Mouse (Mus musculus) thymus, postnatal 14 days (tissue): ENCODE data around the gene Trp53.

ENCODE experiments used
- DNase-seq: peaks from one replicate; pipeline ENCODE4 v3.0.0; 2021

The Trp53 gene

DNA sequence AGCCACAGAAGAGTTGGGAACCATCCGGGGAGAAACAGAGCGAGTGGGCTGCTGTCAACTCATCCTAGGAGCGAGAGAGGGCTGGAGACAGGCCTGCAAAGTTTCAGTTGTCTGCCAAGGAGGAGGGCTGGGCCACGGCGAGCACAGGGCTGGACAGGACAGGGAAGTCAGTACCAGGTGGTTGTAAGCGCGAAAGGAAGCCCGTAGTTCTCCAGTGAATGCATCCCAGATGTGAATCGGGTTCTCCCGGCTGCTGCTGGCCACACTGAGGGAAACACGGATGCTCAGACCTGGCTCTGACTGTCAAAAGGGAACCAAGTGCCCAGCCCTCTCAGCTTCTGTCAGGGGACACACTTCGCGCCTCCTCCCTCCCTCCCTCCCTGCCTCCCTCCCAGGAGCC lies 16.8 kb upstream of the Trp53 start:
- no peak for DNase-seq

DNA sequence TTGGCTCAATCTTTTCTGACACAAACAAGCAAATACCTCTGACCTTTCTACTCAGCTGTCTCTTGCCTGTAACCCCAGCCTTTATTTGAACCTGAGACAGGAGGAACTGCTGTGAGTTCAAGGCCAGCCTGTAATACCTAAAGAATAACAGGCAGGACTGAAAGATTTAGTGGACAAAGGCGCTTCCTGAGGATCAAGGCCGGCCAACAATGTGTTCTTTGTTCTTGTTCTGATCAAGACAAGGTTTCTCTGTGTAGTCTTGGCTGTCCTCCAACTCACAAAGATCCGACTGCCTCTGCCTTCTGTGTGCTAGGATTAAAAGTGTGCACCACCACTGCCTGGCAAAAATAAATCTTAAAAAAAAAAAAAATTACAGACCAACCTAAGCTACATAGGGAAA lies 15.8 kb upstream of the Trp53 start:
- DNase-seq, result no peak

DNA sequence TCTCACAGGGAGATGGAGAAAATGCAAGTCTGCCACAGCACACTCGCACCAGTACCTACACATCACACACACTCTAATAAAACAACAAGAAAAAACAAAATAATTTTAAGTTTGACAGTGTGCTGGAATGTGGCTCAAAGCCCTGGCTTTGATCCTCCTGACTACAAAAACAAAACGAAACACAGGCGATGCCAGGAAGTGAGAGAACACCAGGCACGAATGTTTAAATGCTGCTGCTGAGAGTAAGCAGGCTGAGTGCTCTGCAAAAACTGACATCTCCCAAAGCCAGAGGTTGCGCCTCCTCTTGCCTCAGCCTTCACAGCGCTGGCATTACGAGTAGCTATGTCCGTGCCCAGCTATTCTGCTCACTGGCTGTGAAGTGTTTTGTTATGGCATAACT lies 15.0 kb upstream of the Trp53 start:
- no peak for DNase-seq

DNA sequence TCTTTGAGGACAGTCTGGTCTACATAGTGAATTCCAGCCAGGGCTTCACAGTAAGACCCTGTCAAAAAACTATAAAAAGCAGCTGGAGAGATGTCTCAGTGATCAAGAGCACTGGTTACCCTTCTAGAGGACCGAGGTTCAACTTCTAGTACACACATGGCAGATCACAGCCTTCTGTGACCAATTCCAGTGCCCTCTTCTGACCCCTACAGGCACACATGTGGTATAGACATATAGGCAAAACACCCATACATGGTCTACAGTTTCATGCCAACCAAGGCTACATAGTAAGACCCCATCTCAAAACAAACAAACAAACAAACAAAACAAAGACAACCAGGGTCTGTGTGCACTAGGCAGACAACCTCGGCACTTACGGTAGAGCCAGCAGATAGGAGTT lies 4.9 kb upstream of the Trp53 start:
- peak; percentile 55 for DNase-seq

DNA sequence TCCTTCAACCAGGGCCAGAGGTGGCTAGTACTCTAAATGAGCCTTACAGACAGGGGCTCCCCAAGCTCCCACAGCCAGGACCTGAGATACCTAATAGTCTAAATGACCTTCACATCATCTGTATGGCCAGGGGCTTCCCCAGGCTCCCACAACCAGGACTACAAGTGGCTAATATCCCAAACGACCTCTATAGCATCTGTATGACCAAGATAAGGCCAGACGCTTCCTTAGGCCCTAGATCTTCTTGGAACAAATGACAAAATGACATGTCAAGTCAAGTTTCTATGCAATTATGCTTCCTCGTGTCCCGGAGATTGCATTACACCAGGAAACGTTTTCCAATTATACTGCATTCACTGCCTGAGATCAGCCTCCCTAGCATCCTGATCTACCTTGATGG lies 3.9 kb upstream of the Trp53 start:
- no peak for DNase-seq

DNA sequence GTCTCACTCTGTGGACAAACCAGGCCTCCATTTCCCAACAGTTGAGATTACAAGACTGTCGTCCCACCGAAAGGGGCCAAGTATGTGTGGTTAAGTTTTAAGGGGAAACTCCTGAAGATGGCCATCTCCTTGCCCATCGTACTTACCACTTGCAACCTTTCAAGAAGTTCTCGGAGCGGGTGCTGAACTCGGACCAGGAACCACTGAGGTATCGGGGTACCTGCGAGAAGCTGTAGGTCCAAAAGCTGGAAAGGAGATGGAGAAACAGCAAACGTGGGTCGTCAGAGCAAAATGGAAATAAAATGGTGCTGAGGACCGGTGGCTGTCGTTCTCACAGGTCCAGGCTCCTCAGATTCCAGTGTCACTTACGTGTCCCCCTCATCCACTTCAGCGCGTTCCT lies 1.9 kb upstream of the Trp53 start:
- no peak for DNase-seq

DNA sequence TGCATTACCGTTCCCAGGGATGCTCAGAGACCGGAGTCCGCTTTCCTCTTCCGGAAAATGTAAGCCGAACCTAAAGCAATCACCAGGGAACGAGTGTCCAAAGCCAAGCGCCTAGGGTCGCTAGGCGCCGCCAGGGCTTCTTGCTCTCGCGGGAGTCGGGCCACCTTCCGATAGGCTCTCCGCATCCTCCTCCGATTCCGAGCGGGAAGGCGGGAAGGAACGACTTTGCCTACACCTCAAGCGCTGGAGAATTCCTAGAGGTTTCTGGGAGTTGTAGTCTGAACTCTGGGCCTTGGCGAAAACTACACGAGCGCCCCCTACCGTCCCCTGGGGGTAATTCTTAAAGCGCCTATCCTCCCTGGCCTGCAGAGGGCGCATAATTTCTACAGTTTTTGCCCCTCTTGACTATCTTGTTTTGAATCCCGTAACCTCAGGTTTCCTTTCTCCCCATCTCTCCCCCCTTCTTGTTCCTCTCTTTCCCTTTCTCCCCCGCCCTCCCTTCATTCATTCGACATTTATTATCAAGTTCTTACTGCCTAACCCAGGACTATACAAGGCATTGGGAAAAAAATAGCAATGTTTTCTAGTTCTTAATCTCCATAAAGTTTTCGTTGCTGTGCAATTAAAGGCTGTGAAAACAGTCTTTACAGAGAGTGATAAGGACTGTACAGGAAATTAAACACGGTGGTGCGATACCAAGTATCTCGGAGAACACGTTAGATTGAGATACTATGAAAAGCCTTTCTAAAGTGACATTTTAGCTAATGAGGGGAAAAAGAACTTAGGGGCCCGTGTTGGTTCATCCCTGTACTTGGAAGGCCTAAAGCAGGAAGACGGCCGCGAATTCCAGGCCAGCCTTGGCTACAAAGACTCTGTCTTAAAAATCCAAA lies 786 bp upstream of the Trp53 start:
- peak; percentile 94 for DNase-seq

DNA sequence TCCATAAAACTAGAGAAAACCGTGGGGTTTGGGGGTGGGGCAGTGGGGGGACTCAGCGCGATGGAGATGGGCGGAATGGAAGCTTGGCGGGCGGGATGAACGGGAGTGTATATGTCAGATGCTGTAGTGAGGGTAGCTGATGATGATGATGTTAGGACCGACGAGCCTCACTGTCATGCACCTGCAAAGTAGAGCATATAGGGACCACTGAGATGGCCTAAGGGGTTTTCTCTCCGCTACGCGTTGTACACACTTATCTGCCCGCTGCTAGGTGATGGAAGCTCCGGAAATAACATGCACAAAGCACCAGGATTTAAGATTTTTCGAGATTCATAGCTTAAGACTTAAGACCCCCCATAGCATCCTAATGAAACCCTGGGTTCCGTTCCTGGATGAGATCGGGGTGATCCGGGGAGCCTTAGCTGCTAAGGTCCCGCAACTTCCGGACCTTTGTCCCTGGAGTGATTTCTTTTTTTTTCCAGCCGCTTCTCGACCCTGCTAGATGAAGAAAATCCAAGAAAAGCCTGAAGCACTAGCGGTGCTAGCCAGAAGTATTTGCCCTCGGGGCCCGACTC lies 500 bp downstream of the Trp53 start:
- DNase-seq, result no peak

DNA sequence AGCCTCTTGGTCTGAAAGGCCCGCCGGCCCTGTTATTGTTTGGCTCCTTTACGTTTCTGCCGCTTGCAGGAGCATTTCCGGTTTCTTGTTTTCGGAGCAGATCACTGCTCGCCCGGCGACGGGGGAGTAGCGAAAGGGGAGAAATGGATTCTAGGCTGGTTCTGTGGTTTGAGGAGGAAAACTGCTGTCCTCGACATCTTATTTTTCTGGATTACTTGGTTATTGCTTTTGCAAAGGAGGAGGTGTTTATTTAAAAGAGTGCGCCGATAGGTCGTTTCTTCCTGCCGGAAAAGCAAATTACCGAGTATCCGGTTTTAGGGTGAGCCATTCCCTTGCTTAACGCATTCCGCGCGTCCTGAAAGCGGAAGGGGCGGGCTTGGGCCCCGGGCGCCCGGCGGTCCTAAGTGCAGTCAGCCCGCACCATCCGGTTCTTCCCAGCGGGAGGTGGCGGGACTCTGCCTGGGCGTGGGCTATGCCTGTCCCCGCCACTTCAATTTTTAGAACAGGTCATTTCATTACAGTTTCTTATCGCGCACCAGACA lies 1.1 kb downstream of the Trp53 start:
- peak; percentile 92 for DNase-seq

DNA sequence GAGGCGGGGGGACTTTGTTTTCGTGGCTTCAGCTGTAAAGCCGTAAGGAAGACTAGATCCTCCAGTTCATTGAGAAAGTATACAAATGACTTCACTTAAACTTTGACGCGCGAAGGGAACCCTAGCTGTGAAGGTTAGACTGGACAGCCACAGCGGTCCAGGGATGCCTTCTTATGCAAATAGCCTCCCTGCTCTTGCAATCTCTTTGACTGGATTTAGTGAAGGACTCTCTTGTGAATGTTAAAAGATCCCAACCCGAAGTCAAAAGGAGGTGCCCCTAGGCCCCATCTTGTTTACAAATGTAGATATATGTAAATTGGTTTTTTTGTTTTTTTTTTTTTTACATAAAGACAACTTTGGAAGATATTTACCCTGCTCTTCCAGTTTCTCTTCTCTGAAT lies 1.7 kb downstream of the Trp53 start:
- DNase-seq, result no peak

DNA sequence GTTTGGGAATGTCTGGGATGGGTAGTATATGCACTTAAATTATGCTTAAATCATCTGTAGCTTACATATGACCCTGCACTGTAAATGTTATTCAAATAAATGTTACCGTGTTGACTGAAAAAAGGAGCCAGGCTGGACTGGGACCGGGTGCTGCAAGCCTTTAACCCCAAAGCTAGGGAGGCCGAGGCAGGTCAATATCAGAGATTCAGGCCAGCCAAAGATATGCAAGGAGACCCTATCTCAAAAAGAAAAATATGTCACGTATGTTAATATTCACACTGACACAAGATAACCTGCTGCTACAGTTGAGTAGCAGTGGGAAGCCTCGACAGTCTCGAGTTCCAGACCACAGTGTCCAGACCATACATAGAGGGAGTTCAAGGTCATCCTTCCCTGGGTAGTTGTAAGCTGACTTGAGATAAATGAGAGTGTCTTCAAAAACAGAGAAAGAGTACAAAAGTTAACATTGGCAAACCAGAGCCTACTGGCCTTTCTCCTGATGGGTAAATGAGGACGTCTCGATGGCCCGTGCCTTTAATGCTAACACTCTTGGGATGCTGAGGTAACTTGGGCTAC lies 2.2 kb downstream of the Trp53 start:
- DNase-seq, result no peak

DNA sequence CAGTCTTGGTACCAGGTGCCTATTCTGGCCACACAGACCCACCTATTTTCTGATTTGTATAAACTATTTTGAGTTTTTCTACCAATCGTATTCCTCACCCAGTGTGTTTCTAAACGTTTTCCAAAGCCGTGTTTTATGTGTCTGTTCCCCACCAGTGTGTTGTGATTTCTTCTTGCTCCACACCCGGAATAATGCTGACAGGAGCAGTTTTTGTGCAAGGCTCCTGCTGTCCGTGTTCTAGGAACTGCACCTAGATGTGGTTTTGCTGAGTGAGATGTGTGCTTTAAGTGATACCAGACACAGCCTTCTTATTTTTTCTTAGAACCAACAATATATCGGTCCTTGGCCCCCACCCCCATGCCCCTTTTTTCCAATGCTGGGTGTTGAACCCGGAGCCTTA lies 3.8 kb downstream of the Trp53 start:
- DNase-seq, result no peak

DNA sequence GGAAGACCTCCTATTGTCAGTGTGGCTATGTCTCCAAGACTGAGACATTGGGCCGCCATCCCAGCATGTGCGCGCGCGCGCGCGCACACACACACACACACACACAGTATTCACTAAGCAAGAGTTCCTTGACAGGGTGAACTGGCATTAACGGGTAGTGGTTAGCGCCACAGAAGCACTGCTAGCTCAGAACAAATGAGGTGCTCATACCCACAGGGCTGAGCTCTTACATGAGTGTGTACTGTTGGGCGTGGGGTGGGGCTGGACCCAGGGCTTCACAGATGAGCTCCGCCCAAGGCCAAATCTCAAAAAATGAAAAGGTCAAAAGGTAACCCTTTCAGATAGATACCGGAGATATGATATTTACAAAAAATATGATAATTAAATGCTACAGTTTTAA lies 4.8 kb downstream of the Trp53 start:
- DNase-seq, result no peak

DNA sequence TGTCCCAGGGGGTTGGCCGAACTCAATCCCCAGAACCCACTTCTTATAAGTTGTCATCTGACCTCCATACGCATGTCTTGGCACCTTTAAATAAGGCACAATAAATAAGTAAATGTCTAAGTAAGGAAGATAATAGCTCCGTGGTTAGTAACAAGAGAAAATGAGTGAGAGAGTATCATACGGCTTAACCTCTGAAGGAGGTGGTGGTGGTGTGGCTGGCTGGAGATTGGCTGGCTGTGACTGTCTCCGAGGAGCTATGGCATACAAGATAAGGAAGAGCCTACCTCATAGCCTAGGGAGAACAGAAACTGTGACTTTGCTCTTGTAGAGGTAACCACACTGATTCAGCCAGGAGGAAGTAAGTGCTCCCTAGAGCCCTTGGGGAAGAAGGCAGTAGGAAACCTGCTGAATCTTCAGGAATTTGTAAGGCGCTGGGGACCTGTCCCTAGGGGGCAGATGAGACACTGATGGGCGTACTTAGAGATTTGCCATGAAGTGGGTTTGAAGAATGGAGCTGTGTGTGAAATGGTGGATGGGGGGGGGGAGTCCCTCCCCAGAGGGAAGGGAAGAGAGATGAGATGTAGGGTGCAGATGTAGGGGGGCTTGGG lies 5.7 kb downstream of the Trp53 start:
- DNase-seq, result no peak

DNA sequence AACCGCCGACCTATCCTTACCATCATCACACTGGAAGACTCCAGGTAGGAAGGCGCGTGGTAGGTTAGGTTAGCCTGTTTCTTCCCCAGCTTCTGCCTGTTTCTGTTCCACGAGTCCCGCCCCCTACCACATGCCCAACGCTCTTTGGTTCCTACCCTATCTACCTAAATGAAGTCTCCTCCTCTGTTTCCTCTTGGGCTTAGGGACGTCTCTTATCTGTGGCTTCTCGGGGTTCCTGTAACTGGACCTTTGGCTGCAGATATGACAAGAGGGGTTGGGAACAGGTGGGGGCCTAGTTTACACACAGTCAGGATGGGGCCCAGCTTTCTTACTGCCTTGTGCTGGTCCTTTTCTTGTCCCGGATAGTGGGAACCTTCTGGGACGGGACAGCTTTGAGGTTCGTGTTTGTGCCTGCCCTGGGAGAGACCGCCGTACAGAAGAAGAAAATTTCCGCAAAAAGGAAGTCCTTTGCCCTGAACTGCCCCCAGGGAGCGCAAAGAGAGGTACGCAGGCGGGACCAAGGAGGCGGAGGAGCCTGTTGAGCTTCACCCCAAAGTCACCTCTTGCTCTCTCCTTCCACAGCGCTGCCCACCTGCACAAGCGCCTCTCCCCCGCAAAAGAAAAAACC lies 9.2 kb downstream of the Trp53 start:
- DNase-seq, result no peak

DNA sequence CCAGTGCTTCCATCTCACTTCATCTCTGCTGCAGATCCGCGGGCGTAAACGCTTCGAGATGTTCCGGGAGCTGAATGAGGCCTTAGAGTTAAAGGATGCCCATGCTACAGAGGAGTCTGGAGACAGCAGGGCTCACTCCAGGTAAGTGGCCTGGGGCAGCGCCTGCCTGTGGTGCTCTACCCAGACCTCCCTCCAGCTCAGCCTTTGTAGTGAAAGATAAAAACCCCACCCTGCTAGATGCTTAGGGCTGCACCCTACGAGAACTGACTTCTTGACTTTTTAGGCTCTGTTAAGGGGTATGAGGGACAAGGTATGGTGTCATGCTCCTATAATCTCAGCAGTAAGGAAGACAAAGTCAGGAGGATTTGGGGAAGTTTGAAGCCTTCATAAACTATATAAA lies 10.5 kb downstream of the Trp53 start:
- no peak for DNase-seq

DNA sequence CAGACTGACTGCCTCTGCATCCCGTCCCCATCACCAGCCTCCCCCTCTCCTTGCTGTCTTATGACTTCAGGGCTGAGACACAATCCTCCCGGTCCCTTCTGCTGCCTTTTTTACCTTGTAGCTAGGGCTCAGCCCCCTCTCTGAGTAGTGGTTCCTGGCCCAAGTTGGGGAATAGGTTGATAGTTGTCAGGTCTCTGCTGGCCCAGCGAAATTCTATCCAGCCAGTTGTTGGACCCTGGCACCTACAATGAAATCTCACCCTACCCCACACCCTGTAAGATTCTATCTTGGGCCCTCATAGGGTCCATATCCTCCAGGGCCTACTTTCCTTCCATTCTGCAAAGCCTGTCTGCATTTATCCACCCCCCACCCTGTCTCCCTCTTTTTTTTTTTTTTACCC lies 11.3 kb downstream of the Trp53 start:
- no peak for DNase-seq

DNA sequence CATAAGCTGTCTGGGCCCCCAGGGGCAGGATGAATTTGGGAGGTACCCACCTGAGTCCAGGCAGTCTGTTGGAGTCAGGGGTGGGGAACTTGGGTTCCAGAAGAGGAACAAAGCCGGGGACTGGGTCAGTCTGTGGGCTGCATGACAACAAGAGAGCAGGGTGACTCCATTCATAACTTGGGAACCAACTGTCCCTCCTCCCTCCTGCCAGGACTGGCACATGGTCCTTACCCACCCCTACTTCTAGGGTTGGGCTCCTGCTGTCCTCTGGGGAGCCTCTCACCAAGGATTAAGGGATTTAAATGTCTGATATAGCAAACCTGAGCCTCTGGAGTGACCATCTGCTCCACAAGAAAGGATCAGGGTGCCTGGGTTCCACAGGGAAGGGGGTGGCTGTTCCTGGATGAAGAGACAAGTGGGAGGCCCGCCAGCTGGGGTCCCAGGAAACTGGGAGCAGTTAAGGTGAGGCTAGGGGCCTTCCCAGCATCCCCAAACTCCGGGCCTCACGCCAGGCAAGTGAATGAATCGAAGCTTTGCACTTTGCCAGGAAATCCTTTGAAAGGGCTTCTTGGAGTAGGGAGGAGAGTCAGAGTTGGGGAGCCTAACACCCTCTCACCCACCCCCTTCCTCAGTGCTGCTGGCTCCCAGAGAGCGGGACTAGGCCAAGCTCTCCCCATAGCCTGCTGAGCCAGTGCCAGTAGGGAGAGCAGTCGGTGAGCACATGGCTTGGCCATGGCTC lies 11.9 kb downstream of the Trp53 start:
- DNase-seq, result no peak

DNA sequence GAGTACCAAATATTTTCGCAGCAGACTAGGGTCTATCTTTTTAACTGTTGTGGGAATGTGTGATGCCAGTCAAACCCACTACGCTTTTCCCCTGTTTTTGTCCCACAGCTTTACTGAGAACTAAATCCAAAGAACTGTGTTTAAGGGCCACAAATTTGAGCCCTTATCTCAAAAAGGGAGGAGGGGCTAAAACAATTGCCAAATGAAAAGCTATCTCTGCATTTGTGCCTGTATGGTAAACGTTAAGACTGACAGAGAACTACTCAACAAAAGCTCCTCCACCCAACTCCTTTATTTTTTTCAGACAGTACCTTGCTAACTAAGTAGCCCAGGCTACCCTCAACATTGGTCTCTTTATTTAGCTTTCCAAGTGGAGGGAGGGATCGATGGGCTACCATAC lies 12.6 kb downstream of the Trp53 start:
- no peak for DNase-seq

DNA sequence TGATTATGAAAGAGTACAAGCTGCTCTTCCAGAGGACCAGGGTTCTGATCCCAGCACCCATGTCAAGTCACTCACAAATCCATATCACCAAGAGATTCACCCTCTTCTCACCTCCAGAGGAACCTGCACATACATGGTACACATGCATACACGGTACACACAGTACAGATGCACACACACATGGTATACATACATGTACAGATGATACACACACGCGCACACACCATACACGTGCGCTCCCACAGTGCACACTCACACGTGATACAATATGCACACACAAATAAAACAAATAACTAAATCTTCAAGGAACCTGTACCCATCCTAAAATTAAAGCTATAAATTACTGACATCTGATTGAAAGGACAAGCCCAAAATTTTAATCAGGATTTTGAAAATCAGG lies 14.7 kb downstream of the Trp53 start:
- DNase-seq, result no peak

DNA sequence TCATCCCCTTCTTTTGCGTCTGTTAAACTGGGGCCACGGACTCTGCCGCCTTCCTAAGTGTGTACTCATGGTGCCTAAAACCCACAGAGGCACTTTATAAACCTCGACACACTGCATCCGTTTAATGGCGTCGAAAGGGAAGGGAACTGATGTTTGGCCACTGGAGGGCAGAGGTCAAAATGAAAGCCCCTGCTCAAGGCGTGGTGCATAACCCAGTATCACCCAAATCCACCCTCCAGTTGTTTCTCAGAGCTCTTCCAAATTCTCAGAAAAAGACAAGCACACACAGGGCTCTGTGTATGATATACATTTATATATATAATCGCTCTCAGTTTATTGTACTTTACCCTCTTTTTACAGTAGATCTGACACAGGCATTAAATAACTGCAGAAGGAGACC lies 19.3 kb downstream of the Trp53 start:
- no peak for DNase-seq

DNA sequence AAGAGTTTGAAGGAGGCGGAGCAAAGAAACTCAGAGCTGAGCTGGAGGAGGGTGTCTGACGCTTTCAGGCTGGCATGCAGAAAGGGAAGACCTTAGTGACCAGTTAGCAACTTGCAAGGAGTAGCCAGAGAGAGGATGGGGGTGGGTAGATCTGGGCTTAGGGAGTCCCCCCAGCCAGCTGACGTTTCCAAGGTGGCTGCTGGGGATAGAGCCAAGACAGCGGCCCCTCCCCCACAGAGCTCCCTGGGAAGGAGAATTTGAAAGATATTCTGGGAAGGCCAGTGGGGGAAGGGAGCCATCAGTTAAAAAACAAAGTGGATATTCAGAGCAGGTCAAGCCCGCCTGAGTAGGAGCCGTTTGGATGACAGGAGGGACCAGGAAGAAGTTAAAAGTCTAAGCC lies 19.9 kb downstream of the Trp53 start:
- no peak for DNase-seq

DNA sequence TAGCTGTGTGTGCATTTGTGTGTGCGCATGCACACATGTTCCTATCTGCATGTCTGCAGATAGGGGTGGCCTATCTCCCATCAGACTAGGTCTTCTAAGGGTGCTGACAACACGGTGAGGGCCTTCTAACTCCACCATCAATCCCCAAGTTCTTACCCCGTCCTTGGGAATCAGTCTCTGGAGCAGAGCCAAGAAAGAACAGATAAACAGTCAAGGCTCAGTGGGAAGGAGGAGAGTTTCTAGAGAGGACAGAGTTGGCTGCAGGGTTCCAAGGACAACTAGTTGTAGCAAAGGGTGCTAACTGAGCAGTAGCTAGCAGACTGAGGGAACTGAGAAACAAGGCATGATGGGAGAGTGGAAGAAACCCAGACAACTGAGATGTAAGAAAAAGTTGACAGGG lies 21.6 kb downstream of the Trp53 start:
- no peak for DNase-seq
